Mouse (Mus musculus): Measurements from ENCODE around the gene Tcta. TPM values are rescaled to one million over a fixed set of nuclear protein-coding genes. Genes with fewer than 3 reads are reported as not detected.
A peak's percentile ranks its signal among the peaks of the same experiment; 100 is the strongest.
"Not testable (repeated sequence)": the region's sequence is repeated elsewhere in the genome, so short reads cannot be mapped to it uniquely, and the experiment has no call there.

Gene Tcta
- polyA plus RNA-seq, 1 experiment from 2014 or later, result 15.2 TPM

DNA sequence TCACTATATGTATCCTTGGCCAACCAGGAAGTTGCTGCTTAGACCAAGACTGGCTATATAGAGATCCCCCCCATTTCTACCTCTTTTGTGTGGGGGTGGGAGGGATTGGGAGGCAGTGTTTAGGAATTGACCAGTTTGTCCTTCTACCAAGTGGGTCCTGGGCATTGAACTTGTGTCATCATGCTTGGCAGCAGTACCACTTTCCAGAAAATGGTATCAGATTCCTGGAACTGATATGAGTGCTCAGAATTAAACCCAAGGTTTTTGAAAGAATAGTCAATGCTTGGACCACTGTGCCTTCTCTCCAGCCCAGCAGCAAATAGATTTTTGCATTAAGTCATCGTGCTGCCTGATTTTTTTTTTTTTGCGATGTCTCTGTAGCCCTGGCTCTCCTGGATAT lies 19.9 kb upstream of the Tcta start:
- Histone ChIP-seq H3K27ac (ENCODE audit: low read length) (no peak overlapping the region), H3K9me3 (replicated peaks; ENCODE audit: control insufficient read depth, low read length) (no peaks in the 10 kb centered on the region; the same call in 1 of the 2 replicates), H3K4me1 (ENCODE audit: control insufficient read depth, low read depth, low read length) (peaks cover 5% of the 10 kb centered on the region), H3K4me3 (ENCODE audit: low read depth, low read length) (no peak overlapping the region), H3K27me3 (ENCODE audit: control insufficient read depth, insufficient read depth, low read depth, low read length) (no peaks in the 10 kb centered on the region), H3K36me3 (ENCODE audit: control insufficient read depth, insufficient read depth) (peaks cover 42% of the 10 kb centered on the region), H3K9ac (ENCODE audit: low read depth, low read length) (no peak overlapping the region), H3K4me2 (ENCODE audit: low read depth, low read length) (no peak overlapping the region)
- WGBS (ENCODE audit: insufficient replicate concordance), result 94% methylated on average over 2 of the region's 2 CpGs
- no peak for ATAC-seq (ENCODE audit: low read depth)

DNA sequence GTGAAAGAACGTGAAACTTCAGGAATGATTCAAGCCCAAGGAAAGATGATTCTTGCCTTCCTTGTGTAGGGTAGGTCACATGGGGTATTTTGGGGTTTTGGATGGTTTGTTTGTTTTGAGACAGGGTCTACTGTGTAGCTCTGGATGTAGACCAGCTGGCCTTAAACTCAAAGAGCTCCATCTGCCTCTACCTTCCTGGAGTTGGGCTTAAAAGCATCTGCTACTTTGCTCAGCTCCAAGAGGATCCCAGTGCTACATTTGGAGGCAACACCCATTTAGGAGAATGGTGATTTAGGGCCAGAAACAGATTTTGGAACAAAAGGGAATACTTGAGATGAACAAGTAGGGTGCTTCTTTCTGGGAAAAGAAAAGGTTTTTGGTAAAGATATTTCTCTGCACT lies 18.8 kb upstream of the Tcta start:
- Histone ChIP-seq H3K27me3 (ENCODE audit: control insufficient read depth, insufficient read depth, low read depth, low read length) (no peaks in the 10 kb centered on the region), H3K4me3 (ENCODE audit: low read depth, low read length) (no peak overlapping the region), H3K4me2 (ENCODE audit: low read depth, low read length) (no peak overlapping the region), H3K9me3 (replicated peaks; ENCODE audit: control insufficient read depth, low read length) (no peaks in the 10 kb centered on the region; the same call in 1 of the 2 replicates), H3K27ac (ENCODE audit: low read length) (no peak overlapping the region), H3K4me1 (ENCODE audit: control insufficient read depth, low read depth, low read length) (peaks cover 5% of the 10 kb centered on the region), H3K9ac (ENCODE audit: low read depth, low read length) (no peak overlapping the region), H3K36me3 (ENCODE audit: control insufficient read depth, insufficient read depth) (peaks cover 40% of the 10 kb centered on the region)
- WGBS (ENCODE audit: insufficient replicate concordance), result 97% methylated on average over 1 of the region's 1 CpGs
- ATAC-seq (ENCODE audit: low read depth), result no peak

DNA sequence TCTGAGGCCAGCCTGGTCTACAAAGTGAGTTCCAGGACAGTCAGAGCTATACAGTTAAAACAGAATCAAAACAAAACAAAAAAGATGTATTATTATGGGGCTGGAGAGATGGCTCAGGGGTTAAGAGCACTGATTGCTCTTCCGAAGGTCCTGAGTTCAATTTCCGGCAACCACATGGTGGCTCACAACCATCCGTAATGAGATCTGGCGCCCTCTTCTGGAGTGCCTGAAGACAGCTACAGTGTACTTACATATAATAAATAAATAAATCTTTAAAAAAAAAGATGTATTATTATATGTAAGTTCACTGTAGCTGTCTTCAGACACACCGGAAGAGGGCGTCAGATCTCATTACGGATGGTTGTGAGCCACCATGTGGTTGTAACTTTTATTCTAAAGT lies 16.1 kb upstream of the Tcta start:
- peaks cover 25% of the 10 kb centered on the region for H3K36me3 ChIP-seq (ENCODE audit: control insufficient read depth, insufficient read depth)
- WGBS (ENCODE audit: insufficient replicate concordance), result 82% methylated on average over 7 of the region's 7 CpGs
- H3K4me3 ChIP-seq (ENCODE audit: low read depth, low read length); H3K4me2 ChIP-seq (ENCODE audit: low read depth, low read length); ATAC-seq (ENCODE audit: low read depth); H3K27me3 ChIP-seq (ENCODE audit: control insufficient read depth, insufficient read depth, low read depth, low read length); H3K4me1 ChIP-seq (ENCODE audit: control insufficient read depth, low read depth, low read length); H3K27ac ChIP-seq (ENCODE audit: low read length); H3K9ac ChIP-seq (ENCODE audit: low read depth, low read length); H3K9me3 ChIP-seq (replicated peaks; ENCODE audit: control insufficient read depth, low read length): not testable (repeated sequence)

DNA sequence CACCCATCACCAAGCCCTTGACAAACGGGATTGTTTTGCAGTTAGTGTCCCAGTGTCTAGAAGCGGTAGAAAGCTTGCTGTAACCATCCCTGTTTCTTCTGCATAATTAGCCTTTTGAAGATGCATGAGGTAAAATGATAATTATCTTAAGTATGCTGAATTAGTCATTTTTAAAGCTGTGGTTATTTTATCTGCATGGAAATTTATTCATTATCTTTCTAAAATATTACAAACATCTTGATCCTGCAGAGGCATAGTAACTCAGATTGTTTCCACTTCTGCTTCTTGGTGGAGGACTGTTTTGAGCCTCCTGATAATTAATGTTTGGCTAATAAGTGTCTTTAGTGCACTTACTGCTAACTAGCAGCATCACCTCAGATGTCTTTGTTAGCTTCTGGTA lies 12.5 kb upstream of the Tcta start:
- Histone ChIP-seq H3K9ac (ENCODE audit: low read depth, low read length) (no peak overlapping the region), H3K9me3 (replicated peaks; ENCODE audit: control insufficient read depth, low read length) (no peaks in the 10 kb centered on the region), H3K27ac (ENCODE audit: low read length) (no peak overlapping the region), H3K4me1 (ENCODE audit: control insufficient read depth, low read depth, low read length) (no peaks in the 10 kb centered on the region; the same call in none of the 2 replicates), H3K4me3 (ENCODE audit: low read depth, low read length) (no peak overlapping the region), H3K4me2 (ENCODE audit: low read depth, low read length) (no peak overlapping the region), H3K27me3 (ENCODE audit: control insufficient read depth, insufficient read depth, low read depth, low read length) (no peaks in the 10 kb centered on the region), H3K36me3 (ENCODE audit: control insufficient read depth, insufficient read depth) (peaks cover 20% of the 10 kb centered on the region)
- 79% methylated on average over 2 of the region's 2 CpGs for WGBS (ENCODE audit: insufficient replicate concordance)
- ATAC-seq (ENCODE audit: low read depth), result no peak

DNA sequence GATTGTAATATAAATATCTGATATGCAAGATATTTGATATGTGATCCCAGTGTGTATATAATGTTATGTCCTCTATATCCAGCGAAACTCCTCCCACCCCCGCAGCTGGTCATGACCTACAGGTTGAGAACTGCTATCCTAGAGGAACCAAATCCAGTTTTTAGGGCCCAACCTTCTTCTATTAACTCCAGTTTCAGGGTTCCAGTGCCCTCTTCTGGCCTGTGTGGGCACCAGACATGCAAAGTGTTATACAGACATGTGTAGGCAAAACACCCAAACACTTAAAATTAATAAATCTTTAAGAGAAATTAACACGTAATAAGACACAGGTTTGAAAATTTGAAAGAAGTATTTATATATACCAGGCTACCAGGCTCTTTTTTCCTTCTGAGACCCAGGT lies 11.6 kb upstream of the Tcta start:
- H3K9me3 ChIP-seq (replicated peaks; ENCODE audit: control insufficient read depth, low read length), result no peaks in the 10 kb centered on the region
- H3K4me1 ChIP-seq (ENCODE audit: control insufficient read depth, low read depth, low read length), result no peaks in the 10 kb centered on the region; the same call in 1 of the 2 replicates
- 86% methylated on average over 3 of the region's 3 CpGs for WGBS (ENCODE audit: insufficient replicate concordance)
- no peak for ATAC-seq (ENCODE audit: low read depth)
- no peak overlapping the region for H3K4me3 ChIP-seq (ENCODE audit: low read depth, low read length)
- H3K27me3 ChIP-seq (ENCODE audit: control insufficient read depth, insufficient read depth, low read depth, low read length), result no peaks in the 10 kb centered on the region
- no peak overlapping the region for H3K4me2 ChIP-seq (ENCODE audit: low read depth, low read length)
- no peak overlapping the region for H3K9ac ChIP-seq (ENCODE audit: low read depth, low read length)
- H3K36me3 ChIP-seq (ENCODE audit: control insufficient read depth, insufficient read depth), result peaks cover 20% of the 10 kb centered on the region
- H3K27ac ChIP-seq (ENCODE audit: low read length), result no peak overlapping the region

DNA sequence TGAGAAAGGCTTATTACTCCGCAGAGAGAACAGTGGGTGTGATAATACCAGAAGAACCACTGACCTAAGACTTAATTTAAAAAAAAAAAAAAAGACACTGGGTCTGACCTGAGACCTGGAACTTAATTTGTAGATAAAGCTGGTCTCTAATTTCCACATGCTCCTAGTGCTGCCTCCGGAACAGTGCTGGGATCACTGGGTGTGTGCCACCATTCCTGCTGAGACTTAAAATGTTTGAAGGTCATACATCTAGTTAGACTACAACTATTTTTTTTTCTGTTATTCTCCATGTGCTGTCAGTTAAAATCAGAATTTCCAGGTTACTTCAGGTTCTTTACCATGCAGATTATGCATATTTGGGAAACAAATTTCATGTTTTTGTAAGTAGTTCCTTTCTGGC lies 2.2 kb upstream of the Tcta start:
- peak overlapping the region; percentile 63 for H3K4me2 ChIP-seq (ENCODE audit: low read depth, low read length)
- peak overlapping the region; percentile 53 for H3K27ac ChIP-seq (ENCODE audit: low read length)
- H3K4me3 ChIP-seq (ENCODE audit: low read depth, low read length), result peak overlapping the region; percentile 67
- H3K36me3 ChIP-seq (ENCODE audit: control insufficient read depth, insufficient read depth), result peaks cover 6% of the 10 kb centered on the region; the same call in 1 of the 2 replicates
- H3K4me1 ChIP-seq (ENCODE audit: control insufficient read depth, low read depth, low read length), result peaks cover 38% of the 10 kb centered on the region
- WGBS (ENCODE audit: insufficient replicate concordance), result 35% methylated on average over 2 of the region's 2 CpGs
- ATAC-seq (ENCODE audit: low read depth), result no peak
- no peaks in the 10 kb centered on the region for H3K9me3 ChIP-seq (replicated peaks; ENCODE audit: control insufficient read depth, low read length)
- H3K9ac ChIP-seq (ENCODE audit: low read depth, low read length), result peak overlapping the region; percentile 66
- no peaks in the 10 kb centered on the region for H3K27me3 ChIP-seq (ENCODE audit: control insufficient read depth, insufficient read depth, low read depth, low read length)

DNA sequence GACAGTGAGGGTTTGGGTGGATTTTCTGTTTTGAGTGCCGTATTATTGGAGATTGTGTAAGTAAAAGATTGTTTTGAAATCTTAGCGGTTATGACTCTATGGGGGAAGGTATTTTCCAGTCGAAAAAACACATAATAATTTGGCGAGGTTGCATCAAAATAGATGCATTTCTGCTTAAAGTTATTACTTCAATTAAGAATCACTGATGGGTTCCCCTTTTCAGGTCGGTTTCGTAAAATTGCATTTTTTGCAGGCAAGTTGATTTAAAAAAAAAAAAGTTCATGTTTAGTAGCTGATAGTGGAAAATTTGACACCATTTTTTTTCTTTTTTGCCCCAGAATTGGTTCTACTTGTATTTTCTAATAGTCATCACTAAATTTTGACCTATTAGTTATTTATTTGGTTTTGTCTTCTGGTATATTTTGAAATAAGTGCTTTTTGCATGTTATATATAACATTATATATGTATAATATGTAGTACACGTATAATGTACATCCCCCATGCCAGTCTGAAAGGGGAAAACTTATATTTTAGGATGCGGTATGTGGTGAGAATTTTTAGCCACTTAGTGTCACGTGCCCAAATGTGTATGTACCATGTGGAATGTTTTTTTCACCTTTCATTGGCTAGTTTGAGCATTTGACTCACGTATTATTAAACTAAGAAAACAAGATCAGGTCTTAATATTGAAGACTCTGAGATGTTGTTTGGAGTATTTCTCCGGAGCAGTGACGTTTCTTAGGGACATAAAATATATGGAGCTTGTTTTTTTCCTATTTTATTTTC lies 1.3 kb upstream of the Tcta start:
- Histone ChIP-seq H3K4me3 (ENCODE audit: low read depth, low read length) (peak overlapping the region; percentile 88), H3K9ac (ENCODE audit: low read depth, low read length) (peak overlapping the region; percentile 98), H3K27me3 (ENCODE audit: control insufficient read depth, insufficient read depth, low read depth, low read length) (no peaks in the 10 kb centered on the region), H3K36me3 (ENCODE audit: control insufficient read depth, insufficient read depth) (peaks cover 8% of the 10 kb centered on the region; the same call in 1 of the 2 replicates), H3K27ac (ENCODE audit: low read length) (peak overlapping the region; percentile 100), H3K4me2 (ENCODE audit: low read depth, low read length) (peak overlapping the region; percentile 63), H3K4me1 (ENCODE audit: control insufficient read depth, low read depth, low read length) (peaks cover 38% of the 10 kb centered on the region), H3K9me3 (replicated peaks; ENCODE audit: control insufficient read depth, low read length) (no peaks in the 10 kb centered on the region)
- no peak for ATAC-seq (ENCODE audit: low read depth)
- 4% methylated on average over 12 of the region's 12 CpGs for WGBS (ENCODE audit: insufficient replicate concordance)

DNA sequence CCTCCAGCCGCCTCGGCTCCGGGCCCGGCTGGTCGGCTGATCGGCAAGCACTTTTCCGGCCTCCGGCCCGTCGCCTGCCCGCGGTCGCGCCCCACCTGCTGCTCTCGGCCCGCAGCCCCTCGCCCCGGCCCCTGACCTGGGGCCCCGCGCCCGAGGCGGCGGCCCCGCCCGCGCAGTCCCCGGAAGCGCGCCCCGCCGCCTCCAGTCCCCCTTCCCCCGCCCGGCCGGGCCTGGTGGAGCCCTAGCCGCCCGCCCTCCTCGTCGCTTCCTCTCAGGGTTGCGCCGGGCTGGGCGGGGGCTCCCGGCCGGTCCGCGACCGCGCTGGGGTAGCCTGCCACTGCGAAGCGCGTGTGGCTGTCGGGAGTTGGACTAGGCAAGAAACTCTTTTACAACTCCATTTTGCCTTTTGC lies 616 bp upstream of the Tcta start:
- H3K36me3 ChIP-seq (ENCODE audit: control insufficient read depth, insufficient read depth), result peaks cover 8% of the 10 kb centered on the region; the same call in 1 of the 2 replicates
- peak overlapping the region; percentile 100 for H3K27ac ChIP-seq (ENCODE audit: low read length)
- H3K9ac ChIP-seq (ENCODE audit: low read depth, low read length), result peak overlapping the region; percentile 98
- under 1% methylated on average over 45 of the region's 51 CpGs for WGBS (ENCODE audit: insufficient replicate concordance)
- H3K4me3 ChIP-seq (ENCODE audit: low read depth, low read length), result peak overlapping the region; percentile 88
- H3K9me3 ChIP-seq (replicated peaks; ENCODE audit: control insufficient read depth, low read length), result no peaks in the 10 kb centered on the region
- ATAC-seq (ENCODE audit: low read depth), result peak; percentile 76
- peaks cover 32% of the 10 kb centered on the region for H3K4me1 ChIP-seq (ENCODE audit: control insufficient read depth, low read depth, low read length)
- H3K4me2 ChIP-seq (ENCODE audit: low read depth, low read length), result peak overlapping the region; percentile 45
- H3K27me3 ChIP-seq (ENCODE audit: control insufficient read depth, insufficient read depth, low read depth, low read length), result no peaks in the 10 kb centered on the region

DNA sequence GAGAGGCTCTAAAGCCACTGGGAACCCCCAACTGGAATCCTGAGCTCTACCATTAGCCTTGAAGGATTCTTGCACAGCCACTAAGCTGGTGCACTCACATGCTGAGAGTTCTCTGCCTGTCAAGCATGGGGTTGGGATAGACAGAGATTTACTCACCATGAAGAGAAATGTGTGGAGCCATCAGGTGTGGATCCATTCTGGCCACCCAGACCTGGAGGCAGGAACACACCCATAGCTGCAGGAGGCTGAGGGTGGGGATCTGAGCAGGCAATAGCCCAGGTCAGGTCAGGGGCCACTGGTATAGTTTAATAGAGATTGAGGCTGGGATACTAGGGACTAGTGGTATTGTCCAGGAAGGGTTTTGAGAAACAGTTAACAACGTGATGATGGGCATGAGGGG lies 790 bp downstream of the Tcta start:
- peak overlapping the region; percentile 86 for H3K9ac ChIP-seq (ENCODE audit: low read depth, low read length)
- peaks cover 8% of the 10 kb centered on the region; the same call in 1 of the 2 replicates for H3K36me3 ChIP-seq (ENCODE audit: control insufficient read depth, insufficient read depth)
- H3K9me3 ChIP-seq (replicated peaks; ENCODE audit: control insufficient read depth, low read length), result no peaks in the 10 kb centered on the region
- H3K27ac ChIP-seq (ENCODE audit: low read length), result peak overlapping the region; percentile 100
- no peak for ATAC-seq (ENCODE audit: low read depth)
- H3K4me1 ChIP-seq (ENCODE audit: control insufficient read depth, low read depth, low read length), result peaks cover 26% of the 10 kb centered on the region
- no peaks in the 10 kb centered on the region for H3K27me3 ChIP-seq (ENCODE audit: control insufficient read depth, insufficient read depth, low read depth, low read length)
- H3K4me2 ChIP-seq (ENCODE audit: low read depth, low read length), result peak overlapping the region; percentile 56
- H3K4me3 ChIP-seq (ENCODE audit: low read depth, low read length), result peak overlapping the region; percentile 88
- 0% methylated on average over 1 of the region's 1 CpGs for WGBS (ENCODE audit: insufficient replicate concordance)
